Mouse (Mus musculus) heart, embryonic 10.5 days (tissue): ENCODE measurements around the gene Rhou. TPM values are rescaled to one million over a fixed set of nuclear protein-coding genes. Genes with fewer than 3 reads are reported as not detected.
A peak's percentile ranks its signal among the peaks of the same experiment; 100 is the strongest.

Experiments used
- DNase-seq: peaks from one replicate; pipeline ENCODE4 v3.0.0-alpha.2; 2017; ENCODE audit warnings: low spot score
- H3K27ac ChIP-seq: fragments of 300-500 bp; sonication (generic); 2 replicates; pipeline ENCODE4 v1.5.1; 2016; ENCODE audit warnings: mild to moderate bottlenecking
- H3K27me3 ChIP-seq: fragments of 300-500 bp; sonication (generic); 2 replicates; pipeline ENCODE4 v1.6.1; 2016; ENCODE audit warnings: mild to moderate bottlenecking; ENCODE audit not compliant: poor library complexity, insufficient read depth, severe bottlenecking
- H3K36me3 ChIP-seq: fragments of 300-500 bp; sonication (generic); 2 replicates; pipeline ENCODE4 v1.6.1; 2016; ENCODE audit warnings: mild to moderate bottlenecking, moderate library complexity
- H3K4me1 ChIP-seq: fragments of 300-500 bp; sonication (generic); 2 replicates; pipeline ENCODE4 v1.6.1; 2016; ENCODE audit warnings: mild to moderate bottlenecking
- H3K4me3 ChIP-seq: fragments of 300-500 bp; sonication (generic); 2 replicates; pipeline ENCODE4 v1.5.1; 2016; ENCODE audit warnings: mild to moderate bottlenecking, moderate library complexity
- H3K9me3 ChIP-seq: fragments of 300-500 bp; sonication (generic); 2 replicates; pipeline ENCODE4 v1.6.1; 2016; ENCODE audit warnings: mild to moderate bottlenecking, moderate library complexity
- WGBS: fragments of 180-500 bp; shearing (Covaris S2); methylation state at CpG from one replicate; pipeline ENCODE4 v1.1.7; 2016; 5-methylcytosine and 5-hydroxymethylcytosine counted together
- polyA plus RNA-seq: library from polyadenylated mRNA; unstranded; fragments of >200 nt; fragmentation: Nextera tagmentation; extraction: Ambion mirVana; gene quantifications from 2 replicates; pipeline ENCODE4 v1.2.1, GENCODE M21; 2016

Gene Rhou
- polyA plus RNA-seq, 1 experiment from 2014 or later, result 16.7 TPM

DNA sequence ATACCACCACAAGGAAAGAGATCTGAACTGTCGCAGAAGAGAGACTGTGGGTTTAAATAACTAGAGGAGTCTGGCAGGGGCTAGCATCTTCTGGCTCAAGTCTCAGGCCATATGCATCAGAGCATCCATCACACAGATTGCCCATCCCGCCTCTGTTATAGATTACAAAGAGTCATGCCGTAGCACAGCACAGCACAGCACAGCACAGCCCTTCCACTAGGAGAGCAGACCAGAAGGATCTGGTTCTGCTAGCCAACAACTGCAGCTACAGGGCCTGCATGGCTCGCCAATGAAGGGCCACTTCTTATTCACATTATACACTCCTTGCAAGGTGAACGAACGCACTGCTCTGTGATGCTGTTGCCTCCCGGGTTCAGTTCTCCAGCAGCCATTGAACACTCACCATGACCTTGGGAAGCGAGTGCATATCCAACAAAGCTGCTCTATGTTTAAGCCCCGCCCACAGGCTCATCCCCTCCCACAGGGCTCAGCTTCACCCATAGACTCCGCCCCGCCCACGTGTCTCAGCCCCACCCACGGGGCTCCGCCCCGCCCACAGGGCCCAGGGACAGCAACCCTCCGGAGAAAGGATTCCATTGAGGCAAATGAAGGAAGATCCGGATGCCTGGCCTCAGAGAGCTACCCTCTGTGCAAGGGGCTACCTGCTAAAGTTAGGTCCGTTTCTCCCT is 28.5 kb downstream of the Rhou start:
- Histone ChIP-seq H3K4me1 (peaks cover 14% of the 10 kb centered on the region), H3K36me3 (no peaks in the 10 kb centered on the region), H3K4me3 (peak overlapping the region; percentile 36), H3K27ac (no peak overlapping the region; the same call in 1 of the 2 replicates), H3K27me3 (no peaks in the 10 kb centered on the region), H3K9me3 (no peaks in the 10 kb centered on the region)
- peak; percentile 92 for DNase-seq
- WGBS, result 19% methylated on average over 18 of the region's 18 CpGs

DNA sequence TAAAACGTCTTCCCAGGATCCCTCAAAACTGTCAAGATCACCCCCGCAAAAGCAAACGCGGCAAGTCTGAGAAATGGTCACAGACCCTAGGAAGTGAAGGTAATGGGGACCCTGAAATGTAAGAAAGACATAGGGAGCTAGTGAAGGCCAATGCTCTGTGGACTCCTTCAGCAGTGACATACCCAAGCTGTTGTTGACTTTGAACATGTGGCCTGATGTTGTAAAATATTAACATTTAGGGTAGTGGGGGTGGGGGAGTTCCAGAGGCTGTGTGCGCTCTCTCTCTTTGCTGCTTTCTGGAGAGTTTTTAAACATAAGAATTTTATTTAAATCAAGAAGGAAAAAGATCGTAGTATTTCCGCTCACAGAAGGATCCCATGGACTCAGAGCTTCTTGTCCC is 29.6 kb downstream of the Rhou start:
- DNase-seq, result no peak
- Histone ChIP-seq H3K4me3 (no peak overlapping the region), H3K36me3 (no peaks in the 10 kb centered on the region), H3K27me3 (no peaks in the 10 kb centered on the region), H3K4me1 (peaks cover 17% of the 10 kb centered on the region), H3K27ac (no peak overlapping the region), H3K9me3 (no peaks in the 10 kb centered on the region)
- 58% methylated on average over 7 of the region's 7 CpGs for WGBS

DNA sequence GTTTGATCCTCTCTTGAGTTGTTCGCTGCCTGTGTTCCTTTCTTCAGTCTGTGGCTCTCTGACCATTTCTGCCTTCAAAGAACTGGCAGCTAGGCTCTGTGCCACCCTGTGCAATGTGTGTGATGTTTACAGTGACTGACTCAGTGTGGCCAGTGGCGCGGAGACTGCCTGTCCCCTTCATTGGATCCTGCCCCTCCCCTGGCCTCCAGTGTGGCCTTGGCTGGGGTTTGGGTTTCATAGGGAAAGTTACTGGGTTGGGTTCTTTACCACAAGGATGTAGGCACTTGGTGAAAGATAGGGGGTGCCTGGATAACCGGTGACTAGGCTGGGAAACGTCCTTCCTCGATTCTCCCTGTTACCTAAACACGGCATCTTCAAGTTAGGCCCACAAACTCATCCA is 31.1 kb downstream of the Rhou start:
- H3K4me1 ChIP-seq, result peaks cover 14% of the 10 kb centered on the region
- 0 out of 2 replicates have a peak, but pooled peaks cover 3% of the 10 kb centered on the region for H3K27me3 ChIP-seq
- no peak for DNase-seq
- WGBS, result 80% methylated on average over 7 of the region's 7 CpGs
- H3K4me3 ChIP-seq, result no peak overlapping the region
- H3K36me3 ChIP-seq, result no peaks in the 10 kb centered on the region
- H3K27ac ChIP-seq, result no peak overlapping the region; the same call in 1 of the 2 replicates
- no peaks in the 10 kb centered on the region for H3K9me3 ChIP-seq

DNA sequence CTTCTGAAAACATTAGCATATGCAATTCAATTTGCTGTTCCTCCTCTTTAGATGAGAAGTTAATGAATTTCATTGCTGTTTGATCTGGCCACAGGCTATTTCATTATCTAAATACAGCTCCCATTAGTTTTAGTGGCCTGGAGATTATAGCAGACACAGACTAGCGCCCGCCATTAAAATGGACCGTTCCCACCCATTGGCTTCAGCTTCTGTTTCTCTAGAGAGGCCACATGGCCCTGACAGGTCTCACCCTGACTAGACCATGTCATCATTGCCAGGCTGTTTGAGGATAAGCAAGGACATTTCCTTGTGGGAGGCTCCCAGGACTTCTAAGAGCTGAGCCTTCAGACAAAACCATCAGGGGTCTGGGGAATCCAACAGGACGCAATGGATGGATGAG is 31.7 kb downstream of the Rhou start:
- no peak overlapping the region for H3K4me3 ChIP-seq
- H3K27me3 ChIP-seq, result 0 out of 2 replicates have a peak, but pooled peaks cover 3% of the 10 kb centered on the region
- no peaks in the 10 kb centered on the region for H3K36me3 ChIP-seq
- no peak for DNase-seq
- H3K4me1 ChIP-seq, result peaks cover 14% of the 10 kb centered on the region
- 73% methylated on average over 4 of the region's 4 CpGs for WGBS
- H3K27ac ChIP-seq, result no peak overlapping the region
- H3K9me3 ChIP-seq, result no peaks in the 10 kb centered on the region

DNA sequence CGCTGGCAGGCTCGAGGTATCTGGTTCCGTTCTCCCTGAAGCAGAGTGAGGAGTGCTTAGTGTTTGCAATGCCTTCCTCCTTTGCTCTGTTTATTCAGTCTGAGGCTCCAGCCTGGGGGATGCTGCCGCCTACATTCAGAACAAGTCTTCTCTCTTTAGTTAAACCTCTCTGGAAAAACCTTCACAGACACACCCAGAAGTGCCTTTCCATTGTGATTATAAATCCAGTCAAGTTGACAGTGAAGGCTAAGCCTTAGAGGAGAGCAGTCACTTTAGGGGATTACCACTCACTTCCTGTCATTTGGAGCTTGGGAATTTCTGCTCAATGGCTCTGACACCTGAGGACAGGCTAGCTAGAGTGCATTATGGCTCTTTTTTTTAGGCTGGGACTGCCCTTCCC is 34.1 kb downstream of the Rhou start:
- 56% methylated on average over 4 of the region's 4 CpGs for WGBS
- no peaks in the 10 kb centered on the region for H3K36me3 ChIP-seq
- no peaks in the 10 kb centered on the region for H3K9me3 ChIP-seq
- H3K4me1 ChIP-seq, result peaks cover 7% of the 10 kb centered on the region
- no peak overlapping the region for H3K27ac ChIP-seq
- 0 out of 2 replicates have a peak, but pooled peaks cover 8% of the 10 kb centered on the region for H3K27me3 ChIP-seq
- no peak overlapping the region for H3K4me3 ChIP-seq
- DNase-seq, result no peak

DNA sequence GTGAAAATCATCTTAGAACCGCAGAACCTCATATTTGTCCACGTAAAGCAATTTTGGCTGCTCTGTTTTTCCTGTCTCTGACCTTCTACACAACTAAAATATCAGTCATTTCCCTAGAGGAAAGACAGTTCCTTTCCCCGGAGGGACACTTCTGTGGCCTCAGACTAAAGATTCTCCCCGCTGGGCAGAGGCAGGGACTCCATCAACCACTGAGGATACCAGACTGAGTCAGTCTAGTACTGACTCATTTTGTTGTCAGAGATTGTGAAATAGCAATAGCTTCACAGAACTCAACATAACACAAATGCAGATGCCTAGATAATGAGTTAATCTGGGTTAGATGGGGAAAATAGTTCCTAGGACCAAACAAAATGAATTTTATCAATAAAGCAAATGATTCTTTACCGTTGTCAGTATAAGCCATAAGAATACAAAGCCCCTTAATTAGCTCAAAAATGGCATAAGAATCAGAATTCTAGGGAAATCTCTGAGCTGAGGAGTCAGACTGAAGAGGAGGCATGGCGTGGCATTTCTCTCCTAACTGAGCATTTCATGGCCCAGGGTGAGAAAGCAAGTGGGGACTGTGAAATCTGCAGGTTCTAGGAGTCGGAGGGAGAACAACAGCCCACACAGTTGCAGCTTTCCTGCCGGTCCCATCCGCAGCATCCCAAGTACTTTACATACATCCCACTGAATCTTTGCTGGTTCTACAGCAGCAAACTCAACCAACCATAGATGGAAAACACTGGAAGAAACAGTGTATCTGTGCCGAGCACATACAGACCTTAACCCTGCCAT is 38.6 kb downstream of the Rhou start:
- Histone ChIP-seq H3K4me1 (peaks cover 12% of the 10 kb centered on the region; the same call in 1 of the 2 replicates), H3K36me3 (no peaks in the 10 kb centered on the region), H3K27ac (no peak overlapping the region), H3K27me3 (peaks cover 14% of the 10 kb centered on the region; the same call in 1 of the 2 replicates), H3K4me3 (no peak overlapping the region), H3K9me3 (no peaks in the 10 kb centered on the region)
- WGBS, result 84% methylated on average over 10 of the region's 10 CpGs
- no peak for DNase-seq

DNA sequence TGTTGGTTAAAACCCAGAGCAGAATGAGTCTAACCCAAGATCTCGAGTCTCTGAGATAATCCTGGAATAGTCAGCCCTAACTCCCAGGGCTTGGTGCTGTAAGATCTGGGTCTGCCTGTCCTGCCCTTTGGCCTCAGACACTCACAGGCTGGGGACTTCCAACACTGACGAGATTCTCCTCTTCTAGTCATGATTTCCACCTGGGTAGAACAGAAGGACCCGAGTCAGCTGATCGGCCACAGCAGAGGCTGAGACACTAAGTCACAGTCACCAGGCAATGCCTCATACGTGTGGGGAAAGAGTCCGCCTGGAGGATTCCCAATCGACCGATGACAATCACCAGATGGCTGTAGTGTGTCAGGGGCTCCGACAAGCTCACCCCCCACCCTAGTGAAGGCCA is 42.4 kb downstream of the Rhou start:
- Histone ChIP-seq H3K4me1 (peaks cover 37% of the 10 kb centered on the region), H3K9me3 (no peaks in the 10 kb centered on the region), H3K36me3 (no peaks in the 10 kb centered on the region), H3K27me3 (peaks cover 11% of the 10 kb centered on the region; the same call in 1 of the 2 replicates), H3K27ac (no peak overlapping the region), H3K4me3 (no peak overlapping the region)
- no peak for DNase-seq
- WGBS, result 37% methylated on average over 9 of the region's 9 CpGs

DNA sequence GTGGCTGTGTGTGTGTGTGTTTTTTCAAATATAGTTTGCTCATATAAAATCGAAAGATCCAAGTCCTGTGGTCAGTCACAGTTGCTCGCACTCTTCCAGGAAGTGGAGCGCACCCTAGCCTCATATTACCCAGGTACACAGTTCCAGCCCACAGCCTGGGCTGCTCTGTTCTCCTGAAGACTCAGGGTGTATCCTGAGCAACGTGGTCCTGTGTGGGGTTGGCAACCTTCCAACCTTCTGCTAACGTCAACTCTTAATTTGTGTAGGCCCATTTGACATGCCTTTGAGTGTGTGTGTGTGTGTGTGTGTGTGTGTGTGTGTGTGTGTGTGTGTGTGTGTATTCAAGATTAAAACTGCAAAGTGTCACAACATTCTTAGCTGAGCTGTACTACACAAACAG is 43.6 kb downstream of the Rhou start:
- peaks cover 11% of the 10 kb centered on the region; the same call in 1 of the 2 replicates for H3K27me3 ChIP-seq
- H3K4me1 ChIP-seq, result peaks cover 48% of the 10 kb centered on the region
- no peak for DNase-seq
- WGBS, result 63% methylated on average over 5 of the region's 5 CpGs
- no peaks in the 10 kb centered on the region for H3K36me3 ChIP-seq
- H3K27ac ChIP-seq, result no peak overlapping the region
- H3K9me3 ChIP-seq, result no peaks in the 10 kb centered on the region
- H3K4me3 ChIP-seq, result no peak overlapping the region

DNA sequence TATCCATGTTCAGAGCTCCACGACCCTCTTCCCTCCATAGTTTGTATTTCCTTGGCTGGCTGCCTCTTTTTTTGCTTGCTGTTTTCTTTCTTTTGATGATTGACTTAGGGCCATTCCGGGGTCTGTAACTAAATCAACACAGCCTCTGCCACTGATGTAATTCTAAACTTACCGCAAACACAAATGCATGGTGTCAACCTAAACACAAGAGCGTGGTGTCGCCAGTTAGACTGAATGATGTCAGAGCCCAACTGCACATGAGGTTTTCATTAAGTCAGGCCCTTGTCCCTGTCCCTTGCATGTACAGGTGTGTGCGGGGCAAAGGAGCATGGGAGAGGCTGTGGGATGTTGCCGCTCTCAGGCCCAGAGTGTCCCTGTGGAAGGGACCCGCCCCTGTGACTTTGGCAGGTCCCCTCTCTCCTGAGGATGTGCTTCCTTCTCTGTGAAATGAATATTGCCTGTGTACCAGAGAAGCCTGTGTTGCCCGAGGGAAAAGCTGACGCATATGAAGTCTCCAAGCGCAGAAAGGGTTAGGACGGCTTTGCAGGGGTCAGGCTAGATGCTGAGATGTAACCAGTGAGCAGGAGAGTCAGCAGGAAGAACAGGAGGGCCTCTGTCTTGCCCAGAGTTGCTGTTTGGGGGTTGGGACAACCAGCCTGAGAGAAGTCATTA is 46.8 kb downstream of the Rhou start:
- no peak for DNase-seq
- peaks cover 53% of the 10 kb centered on the region for H3K4me1 ChIP-seq
- no peaks in the 10 kb centered on the region for H3K27me3 ChIP-seq
- no peak overlapping the region for H3K4me3 ChIP-seq
- H3K9me3 ChIP-seq, result no peaks in the 10 kb centered on the region
- peak overlapping the region; percentile 65; the same call in 1 of the 2 replicates for H3K27ac ChIP-seq
- WGBS, result 61% methylated on average over 12 of the region's 12 CpGs
- H3K36me3 ChIP-seq, result no peaks in the 10 kb centered on the region

DNA sequence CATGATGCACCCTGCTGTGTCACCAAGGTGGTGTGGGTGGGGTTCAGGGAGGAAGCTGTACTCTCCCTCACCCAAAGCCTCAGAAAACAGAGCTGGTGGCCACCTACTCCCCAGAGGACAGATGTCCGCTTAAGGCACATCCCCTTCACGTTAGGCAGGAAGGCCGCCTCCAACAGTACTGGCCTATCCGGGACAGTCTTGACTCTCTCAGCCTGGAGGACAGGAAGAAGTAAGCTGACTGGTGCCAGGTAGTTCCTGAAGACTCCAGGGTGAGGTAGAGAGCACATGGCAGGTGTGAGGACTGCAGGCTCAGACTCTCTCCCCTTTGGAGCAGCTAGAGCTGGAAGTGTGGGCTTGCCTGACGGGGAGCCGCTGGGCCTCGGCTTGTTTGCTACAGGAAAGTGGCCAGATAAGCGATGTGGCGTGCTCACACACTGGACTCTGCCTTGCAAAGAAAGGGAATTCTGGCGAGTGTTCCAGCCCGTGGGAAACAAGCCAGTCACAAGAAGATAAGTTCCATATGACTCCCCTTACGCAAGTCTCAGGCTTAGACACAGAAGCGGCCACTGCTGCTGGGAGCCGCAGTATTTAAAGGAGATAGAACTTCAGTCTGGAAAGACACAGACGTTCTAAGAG is 48.3 kb downstream of the Rhou start:
- WGBS, result 24% methylated on average over 15 of the region's 15 CpGs
- H3K27me3 ChIP-seq, result no peaks in the 10 kb centered on the region
- H3K4me1 ChIP-seq, result peaks cover 63% of the 10 kb centered on the region
- no peaks in the 10 kb centered on the region for H3K9me3 ChIP-seq
- H3K4me3 ChIP-seq, result peak overlapping the region; percentile 35
- no peaks in the 10 kb centered on the region for H3K36me3 ChIP-seq
- peak overlapping the region; percentile 87 for H3K27ac ChIP-seq
- DNase-seq, result peak; percentile 85

DNA sequence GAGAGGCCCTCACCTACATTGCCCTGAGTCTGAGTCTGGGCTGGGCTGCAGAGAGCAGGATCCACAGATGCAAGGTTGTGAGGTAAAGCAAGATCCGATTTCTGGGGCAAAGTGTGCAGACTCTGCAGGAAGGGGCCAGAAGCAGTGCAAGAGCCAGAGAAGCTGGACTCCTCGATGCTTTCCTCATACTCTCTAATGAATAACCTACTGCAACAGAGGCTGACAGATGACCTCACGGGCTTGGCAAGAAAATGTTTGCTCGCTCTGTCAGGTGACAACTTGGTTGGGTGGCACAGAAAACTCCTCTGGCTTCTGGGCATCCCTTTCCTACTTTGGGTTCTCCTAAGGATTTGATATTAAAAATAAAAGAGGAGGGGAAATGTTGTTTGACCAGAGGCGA is 51.6 kb downstream of the Rhou start:
- WGBS, result 75% methylated on average over 5 of the region's 5 CpGs
- no peaks in the 10 kb centered on the region for H3K9me3 ChIP-seq
- no peak for DNase-seq
- no peaks in the 10 kb centered on the region for H3K36me3 ChIP-seq
- H3K27ac ChIP-seq, result no peak overlapping the region
- H3K27me3 ChIP-seq, result no peaks in the 10 kb centered on the region
- peaks cover 61% of the 10 kb centered on the region for H3K4me1 ChIP-seq
- H3K4me3 ChIP-seq, result no peak overlapping the region

DNA sequence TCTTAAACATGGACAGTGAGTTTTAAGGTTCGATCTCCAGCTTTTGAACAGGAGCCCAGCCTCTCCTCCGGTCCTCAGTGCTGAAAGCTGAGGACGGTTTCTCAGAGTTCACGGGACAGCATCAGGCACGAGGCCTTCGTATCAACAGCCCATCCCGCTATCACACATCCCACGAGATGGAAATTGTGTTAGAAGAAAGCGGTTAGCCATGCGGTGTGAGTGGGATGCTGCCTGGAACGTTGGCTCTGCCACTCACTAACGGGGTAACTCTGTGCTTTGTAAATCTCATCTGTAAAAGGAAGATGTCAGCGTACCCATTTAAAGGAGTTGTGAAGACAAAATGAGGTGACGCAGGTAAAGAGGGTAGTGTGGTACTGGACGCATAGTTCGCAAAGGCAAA is 53.4 kb downstream of the Rhou start:
- Histone ChIP-seq H3K4me3 (no peak overlapping the region), H3K4me1 (peaks cover 56% of the 10 kb centered on the region), H3K27me3 (no peaks in the 10 kb centered on the region), H3K9me3 (no peaks in the 10 kb centered on the region), H3K27ac (no peak overlapping the region), H3K36me3 (no peaks in the 10 kb centered on the region)
- WGBS, result 85% methylated on average over 16 of the region's 16 CpGs
- no peak for DNase-seq
